Mouse (Mus musculus): Measurements from ENCODE around the gene Ptpn14. TPM values are rescaled to one million over a fixed set of nuclear protein-coding genes. Genes with fewer than 3 reads are reported as not detected.

The Ptpn14 gene
- polyA plus RNA-seq, 1 experiment from 2014 or later, result 16.1 TPM

DNA sequence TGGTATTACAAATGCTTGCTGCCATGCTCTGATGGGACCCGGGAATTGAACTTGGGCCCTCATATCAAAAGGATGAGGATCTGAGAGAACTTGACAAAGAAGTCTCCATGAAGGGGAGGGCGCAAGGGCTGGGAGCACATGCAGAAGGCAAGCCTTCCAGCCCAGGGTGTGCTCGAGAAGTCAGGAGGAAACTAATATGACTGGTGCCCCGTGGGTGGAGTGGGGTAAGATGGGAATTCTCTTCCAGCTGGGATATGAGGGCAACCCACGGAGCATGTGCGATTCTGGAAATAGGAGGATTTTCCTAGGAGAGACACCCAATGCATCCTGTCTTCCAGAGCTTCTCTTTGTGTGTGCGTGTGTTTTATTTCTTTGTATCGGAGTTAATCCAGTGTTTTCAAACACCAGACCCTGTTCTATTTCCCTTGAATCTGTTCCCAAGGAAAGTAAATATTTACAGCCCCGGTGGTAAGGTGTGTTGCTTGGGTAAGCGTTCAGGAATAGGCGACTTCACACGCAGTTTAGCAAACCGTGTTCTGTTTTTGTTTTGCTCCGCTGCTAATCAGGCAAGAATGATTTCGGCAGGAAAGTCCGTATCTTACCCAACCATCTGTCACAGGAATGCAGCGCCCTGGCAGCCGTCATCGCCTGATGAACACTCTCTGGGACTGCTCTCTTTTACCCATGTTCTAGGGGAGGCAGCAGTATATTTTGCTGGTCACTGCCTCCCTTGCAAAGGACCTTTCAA lies 28.4 kb downstream of the Ptpn14 start:
- no peaks in the 10 kb centered on the region for H3K9me3 ChIP-seq (ENCODE audit: low read length)
- peak overlapping the region; percentile 39 for H3K4me2 ChIP-seq (replicated peaks; ENCODE audit: low read depth, low read length)
- WGBS, result 15% methylated on average over 19 of the region's 19 CpGs
- H3K4me3 ChIP-seq (ENCODE audit: low read length), result 0 out of 2 replicates have a peak overlapping the region, but pooled peaks have one; percentile 3
- no peaks in the 10 kb centered on the region for H3K27me3 ChIP-seq (ENCODE audit: insufficient read depth, low read length)
- peaks cover 8% of the 10 kb centered on the region; the same call in 1 of the 2 replicates for H3K36me3 ChIP-seq (ENCODE audit: insufficient read depth, low read length)
- H3K27ac ChIP-seq (ENCODE audit: low read length), result peak overlapping the region; percentile 64
- peak overlapping the region; percentile 54 for H3K9ac ChIP-seq (replicated peaks; ENCODE audit: low read length)
- peaks cover 49% of the 10 kb centered on the region for H3K4me1 ChIP-seq (ENCODE audit: insufficient read depth, low read length)
- ATAC-seq (ENCODE audit: low FRiP score, low TSS enrichment), result peak; percentile 35; the same call in 1 of the 2 replicates

DNA sequence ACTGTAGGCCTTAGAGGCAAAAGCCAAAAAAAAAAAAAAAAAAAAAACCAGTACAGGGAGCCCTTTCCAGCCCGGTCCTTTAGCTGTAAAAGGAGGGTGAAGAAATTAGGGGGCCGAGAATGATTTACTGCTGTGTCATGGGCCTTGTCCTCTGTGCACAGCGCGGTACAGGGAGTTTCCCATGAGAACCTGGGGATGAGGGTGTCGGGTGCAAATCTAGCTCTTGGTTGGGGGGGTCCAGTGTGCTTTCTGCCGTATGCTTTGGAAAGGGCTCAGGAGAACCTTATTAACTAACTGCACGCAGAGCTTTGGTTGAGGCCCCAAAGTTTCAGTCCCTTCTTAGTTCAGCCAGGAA lies 29.0 kb downstream of the Ptpn14 start:
- H3K9ac ChIP-seq (replicated peaks; ENCODE audit: low read length), result peak overlapping the region; percentile 35; the same call in 1 of the 2 replicates
- H3K4me3 ChIP-seq (ENCODE audit: low read length), result peak overlapping the region; percentile 3; the same call in 1 of the 2 replicates
- peak overlapping the region; percentile 64 for H3K27ac ChIP-seq (ENCODE audit: low read length)
- WGBS, result 9% methylated on average over 7 of the region's 7 CpGs
- H3K36me3 ChIP-seq (ENCODE audit: insufficient read depth, low read length), result peaks cover 8% of the 10 kb centered on the region; the same call in 1 of the 2 replicates
- no peak; the same call in 1 of the 2 replicates for ATAC-seq (ENCODE audit: low FRiP score, low TSS enrichment)
- peaks cover 55% of the 10 kb centered on the region for H3K4me1 ChIP-seq (ENCODE audit: insufficient read depth, low read length)
- no peaks in the 10 kb centered on the region for H3K27me3 ChIP-seq (ENCODE audit: insufficient read depth, low read length)
- peak overlapping the region; percentile 39 for H3K4me2 ChIP-seq (replicated peaks; ENCODE audit: low read depth, low read length)
- H3K9me3 ChIP-seq (ENCODE audit: low read length), result no peaks in the 10 kb centered on the region

DNA sequence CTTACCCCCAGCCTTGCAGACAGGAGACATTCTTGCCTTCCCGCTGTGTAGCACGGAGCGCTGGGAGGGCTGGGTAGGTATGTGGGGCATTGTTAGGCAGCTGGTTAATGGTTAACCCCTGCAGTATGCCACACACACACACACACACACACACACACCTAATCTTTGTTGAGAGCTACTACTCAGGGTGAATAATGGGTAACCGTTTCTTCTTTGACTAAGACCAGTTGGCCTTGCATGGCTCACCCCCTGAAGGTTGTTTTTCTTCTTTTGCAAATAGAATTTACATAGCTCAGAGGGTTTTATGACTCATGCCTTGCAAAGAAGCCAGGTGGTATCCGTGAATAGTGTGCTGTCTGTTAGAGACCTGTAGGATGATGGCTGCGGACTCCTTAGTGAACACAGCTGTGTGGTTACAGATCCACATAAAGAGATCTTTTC lies 33.5 kb downstream of the Ptpn14 start:
- H3K4me2 ChIP-seq (replicated peaks; ENCODE audit: low read depth, low read length), result no peak overlapping the region

DNA sequence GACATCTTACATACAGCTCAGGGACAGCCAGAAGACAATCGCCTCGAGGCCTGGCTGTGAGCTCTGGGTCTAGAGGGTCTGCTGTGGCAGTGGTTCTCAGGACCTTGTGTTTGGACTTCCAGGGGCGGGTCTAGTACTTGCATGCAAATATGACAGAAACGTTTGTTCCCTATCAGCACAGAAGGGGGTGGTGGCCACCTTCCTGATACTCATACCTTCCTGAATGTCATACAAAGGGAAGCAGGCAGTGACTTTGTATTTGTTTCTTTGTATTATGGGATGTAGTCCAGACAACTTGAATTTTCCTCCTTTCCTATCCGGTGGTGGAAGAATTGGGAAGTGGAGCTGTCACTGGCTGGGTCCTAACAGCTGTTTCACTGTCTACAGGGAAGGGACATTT lies 36.2 kb downstream of the Ptpn14 start:
- H3K9ac ChIP-seq (replicated peaks; ENCODE audit: low read length), result no peak overlapping the region
- no peaks in the 10 kb centered on the region for H3K9me3 ChIP-seq (ENCODE audit: low read length)
- no peak overlapping the region for H3K4me3 ChIP-seq (ENCODE audit: low read length)
- no peak overlapping the region for H3K4me2 ChIP-seq (replicated peaks; ENCODE audit: low read depth, low read length)
- no peaks in the 10 kb centered on the region for H3K36me3 ChIP-seq (ENCODE audit: insufficient read depth, low read length)
- peaks cover 66% of the 10 kb centered on the region for H3K4me1 ChIP-seq (ENCODE audit: insufficient read depth, low read length)
- no peaks in the 10 kb centered on the region for H3K27me3 ChIP-seq (ENCODE audit: insufficient read depth, low read length)
- 63% methylated on average over 5 of the region's 5 CpGs for WGBS
- no peak overlapping the region for H3K27ac ChIP-seq (ENCODE audit: low read length)
- ATAC-seq (ENCODE audit: low FRiP score, low TSS enrichment), result no peak

More for the DNA sequence above, 33.5 kb downstream of the Ptpn14 start:
- ATAC-seq (ENCODE audit: low FRiP score, low TSS enrichment), result peak; percentile 92
- no peaks in the 10 kb centered on the region for H3K27me3 ChIP-seq (ENCODE audit: insufficient read depth, low read length)
- no peak overlapping the region for H3K4me3 ChIP-seq (ENCODE audit: low read length)
- H3K9me3 ChIP-seq (ENCODE audit: low read length), result no peaks in the 10 kb centered on the region
- WGBS, result 21% methylated on average over 6 of the region's 6 CpGs
- peaks cover 6% of the 10 kb centered on the region; the same call in 1 of the 2 replicates for H3K36me3 ChIP-seq (ENCODE audit: insufficient read depth, low read length)
- H3K4me1 ChIP-seq (ENCODE audit: insufficient read depth, low read length), result peaks cover 59% of the 10 kb centered on the region
- H3K9ac ChIP-seq (replicated peaks; ENCODE audit: low read length), result no peak overlapping the region
- H3K27ac ChIP-seq (ENCODE audit: low read length), result peak overlapping the region; percentile 87

DNA sequence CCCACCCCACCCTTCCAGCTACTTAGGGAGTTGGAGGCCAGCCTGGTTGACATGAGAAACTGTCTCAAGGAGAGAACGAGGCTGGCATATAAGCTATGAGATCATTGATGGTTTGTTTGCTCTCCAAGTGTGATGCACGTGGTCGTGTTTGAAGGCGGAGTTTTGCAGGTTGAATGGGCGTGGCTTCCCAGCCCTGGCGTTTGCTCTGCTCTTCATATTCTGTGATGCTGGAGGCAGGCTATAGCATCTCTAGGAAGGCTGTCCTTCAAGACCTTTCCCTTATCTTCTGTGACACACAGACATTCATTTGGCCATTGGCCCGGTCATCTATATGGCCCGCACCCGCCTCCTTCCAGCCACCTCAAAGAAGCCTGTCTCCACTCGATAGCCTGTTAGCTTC lies 39.1 kb downstream of the Ptpn14 start:
- Histone ChIP-seq H3K9me3 (ENCODE audit: low read length) (no peaks in the 10 kb centered on the region), H3K27me3 (ENCODE audit: insufficient read depth, low read length) (no peaks in the 10 kb centered on the region), H3K4me3 (ENCODE audit: low read length) (no peak overlapping the region), H3K9ac (replicated peaks; ENCODE audit: low read length) (no peak overlapping the region), H3K4me1 (ENCODE audit: insufficient read depth, low read length) (peaks cover 62% of the 10 kb centered on the region), H3K27ac (ENCODE audit: low read length) (no peak overlapping the region), H3K36me3 (ENCODE audit: insufficient read depth, low read length) (no peaks in the 10 kb centered on the region), H3K4me2 (replicated peaks; ENCODE audit: low read depth, low read length) (no peak overlapping the region)
- whole genome bisulfite sequencing, result 51% methylated on average over 10 of the region's 10 CpGs
- ATAC-seq (ENCODE audit: low FRiP score, low TSS enrichment), result no peak

DNA sequence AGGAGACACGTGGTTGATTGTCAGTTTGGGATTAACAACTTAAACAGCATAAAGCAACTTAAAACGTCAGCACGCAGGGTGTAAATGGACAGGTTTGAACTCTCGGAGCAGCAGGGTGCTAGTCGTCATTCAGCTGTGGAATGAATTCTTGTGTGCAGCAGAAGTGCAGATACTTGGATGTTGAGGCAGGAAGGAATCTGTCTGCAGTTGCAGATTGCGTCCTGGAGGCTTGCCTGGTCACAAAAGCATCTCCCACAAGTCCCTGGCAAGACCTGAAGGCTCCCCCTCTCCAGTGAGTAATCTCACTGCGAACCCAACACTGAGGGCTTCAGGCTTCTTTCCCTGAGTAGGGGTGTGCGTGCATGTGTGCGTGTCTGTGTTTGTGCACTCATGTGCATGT lies 39.8 kb downstream of the Ptpn14 start:
- Histone ChIP-seq H3K36me3 (ENCODE audit: insufficient read depth, low read length) (no peaks in the 10 kb centered on the region), H3K4me2 (replicated peaks; ENCODE audit: low read depth, low read length) (no peak overlapping the region), H3K4me1 (ENCODE audit: insufficient read depth, low read length) (peaks cover 56% of the 10 kb centered on the region), H3K9ac (replicated peaks; ENCODE audit: low read length) (no peak overlapping the region), H3K27me3 (ENCODE audit: insufficient read depth, low read length) (no peaks in the 10 kb centered on the region), H3K9me3 (ENCODE audit: low read length) (no peaks in the 10 kb centered on the region), H3K4me3 (ENCODE audit: low read length) (no peak overlapping the region), H3K27ac (ENCODE audit: low read length) (no peak overlapping the region)
- ATAC-seq (ENCODE audit: low FRiP score, low TSS enrichment), result no peak
- 55% methylated on average over 9 of the region's 9 CpGs for WGBS

DNA sequence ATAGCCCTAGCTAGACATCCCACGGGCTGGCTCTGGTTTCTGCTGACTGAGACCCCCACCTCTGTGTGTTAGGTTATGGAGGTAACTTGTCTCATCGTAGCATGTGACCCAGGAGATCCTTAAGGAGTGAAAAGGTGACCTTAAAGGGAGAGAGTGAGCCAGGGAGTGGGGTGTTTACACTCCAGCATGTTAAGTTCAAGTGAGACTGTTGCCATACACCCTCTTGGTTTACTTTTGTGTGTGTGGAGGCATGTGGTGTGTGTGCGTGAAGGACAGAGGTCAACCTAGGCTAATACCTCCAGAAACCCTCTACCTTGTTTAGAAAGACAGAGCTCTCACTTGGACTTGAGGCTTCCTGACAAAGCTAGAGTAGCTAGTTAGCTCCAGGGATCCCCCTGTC lies 42.4 kb downstream of the Ptpn14 start:
- no peaks in the 10 kb centered on the region for H3K9me3 ChIP-seq (ENCODE audit: low read length)
- H3K9ac ChIP-seq (replicated peaks; ENCODE audit: low read length), result no peak overlapping the region
- no peak overlapping the region for H3K4me2 ChIP-seq (replicated peaks; ENCODE audit: low read depth, low read length)
- H3K27ac ChIP-seq (ENCODE audit: low read length), result peak overlapping the region; percentile 40; the same call in 1 of the 2 replicates
- H3K4me3 ChIP-seq (ENCODE audit: low read length), result no peak overlapping the region
- ATAC-seq (ENCODE audit: low FRiP score, low TSS enrichment), result no peak
- no peaks in the 10 kb centered on the region for H3K36me3 ChIP-seq (ENCODE audit: insufficient read depth, low read length)
- H3K4me1 ChIP-seq (ENCODE audit: insufficient read depth, low read length), result peaks cover 57% of the 10 kb centered on the region
- WGBS, result 74% methylated on average over 3 of the region's 3 CpGs
- no peaks in the 10 kb centered on the region for H3K27me3 ChIP-seq (ENCODE audit: insufficient read depth, low read length)

DNA sequence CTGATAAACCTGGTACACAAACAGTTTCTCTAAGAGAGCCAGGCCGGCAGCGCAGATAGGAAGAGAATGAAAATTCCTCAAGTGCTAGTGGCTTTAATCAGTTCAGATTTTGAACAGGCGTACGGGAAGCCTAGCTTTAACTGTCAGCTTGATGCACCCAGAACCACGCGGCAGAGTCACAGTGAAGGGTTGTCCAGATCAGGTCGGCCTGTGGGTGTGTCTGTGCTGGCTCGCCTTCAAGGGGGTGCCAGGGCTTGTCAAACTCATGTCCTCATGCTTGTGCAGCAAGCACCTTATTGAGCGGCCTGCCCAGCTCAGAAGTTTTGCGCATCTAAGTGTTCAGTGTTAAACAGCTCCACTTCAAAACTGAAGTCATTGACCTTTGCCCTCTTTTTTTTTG lies 44.6 kb downstream of the Ptpn14 start:
- 86% methylated on average over 10 of the region's 10 CpGs for WGBS
- no peaks in the 10 kb centered on the region for H3K36me3 ChIP-seq (ENCODE audit: insufficient read depth, low read length)
- H3K9me3 ChIP-seq (ENCODE audit: low read length), result no peaks in the 10 kb centered on the region
- no peaks in the 10 kb centered on the region for H3K27me3 ChIP-seq (ENCODE audit: insufficient read depth, low read length)
- no peak overlapping the region for H3K27ac ChIP-seq (ENCODE audit: low read length)
- no peak for ATAC-seq (ENCODE audit: low FRiP score, low TSS enrichment)
- H3K4me3 ChIP-seq (ENCODE audit: low read length), result no peak overlapping the region
- no peak overlapping the region for H3K9ac ChIP-seq (replicated peaks; ENCODE audit: low read length)
- H3K4me2 ChIP-seq (replicated peaks; ENCODE audit: low read depth, low read length), result no peak overlapping the region
- peaks cover 59% of the 10 kb centered on the region for H3K4me1 ChIP-seq (ENCODE audit: insufficient read depth, low read length)

DNA sequence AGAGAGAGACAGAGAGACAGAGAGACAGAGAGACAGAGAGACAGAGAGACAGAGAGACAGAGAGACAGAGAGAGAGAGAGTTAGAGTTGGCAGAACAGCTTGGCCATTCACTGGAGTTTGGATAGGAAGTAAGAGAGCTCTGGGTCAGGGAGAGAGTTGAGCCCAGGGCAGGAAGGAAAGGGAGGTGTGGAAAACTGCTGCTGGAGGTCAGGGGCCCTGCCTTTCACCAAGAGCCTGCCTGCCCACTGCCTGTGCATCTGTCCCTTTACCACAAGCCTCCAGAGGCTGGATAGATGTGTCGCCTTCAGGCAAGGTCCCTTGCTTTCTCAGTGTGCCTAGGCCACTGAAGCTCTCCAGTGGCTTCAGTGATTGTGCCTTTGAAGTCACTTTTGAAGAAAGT lies 46.7 kb downstream of the Ptpn14 start:
- H3K9ac ChIP-seq (replicated peaks; ENCODE audit: low read length), result no peak overlapping the region
- H3K27me3 ChIP-seq (ENCODE audit: insufficient read depth, low read length), result no peaks in the 10 kb centered on the region
- H3K36me3 ChIP-seq (ENCODE audit: insufficient read depth, low read length), result no peaks in the 10 kb centered on the region
- peaks cover 64% of the 10 kb centered on the region for H3K4me1 ChIP-seq (ENCODE audit: insufficient read depth, low read length)
- H3K27ac ChIP-seq (ENCODE audit: low read length), result 0 out of 2 replicates have a peak overlapping the region, but pooled peaks have one; percentile 7
- no peaks in the 10 kb centered on the region for H3K9me3 ChIP-seq (ENCODE audit: low read length)
- H3K4me3 ChIP-seq (ENCODE audit: low read length), result no peak overlapping the region
- ATAC-seq (ENCODE audit: low FRiP score, low TSS enrichment), result no peak
- H3K4me2 ChIP-seq (replicated peaks; ENCODE audit: low read depth, low read length), result no peak overlapping the region
- WGBS, result 41% methylated on average over 1 of the region's 1 CpGs

DNA sequence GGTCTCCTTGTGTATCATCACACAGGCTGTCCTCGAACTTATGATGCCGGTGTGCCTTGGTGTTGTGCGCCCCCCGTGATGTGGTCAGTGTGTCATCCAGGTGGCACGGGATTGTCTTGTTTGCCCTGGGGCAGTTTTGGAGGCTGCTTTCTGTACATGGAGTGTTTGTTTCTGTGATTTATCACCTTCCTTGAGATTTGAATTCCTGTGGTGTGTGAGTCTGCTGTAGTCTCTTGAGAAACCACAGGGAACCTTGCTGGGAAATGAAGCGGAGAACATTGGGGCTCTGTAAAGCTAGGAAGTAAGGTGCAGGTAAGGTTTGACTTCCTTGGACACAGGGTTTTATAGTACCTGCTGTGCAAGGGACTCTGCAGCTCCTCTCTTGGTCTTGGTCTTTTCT lies 49.1 kb downstream of the Ptpn14 start:
- WGBS, result 63% methylated on average over 6 of the region's 6 CpGs

More for the DNA sequence above, 49.1 kb downstream of the Ptpn14 start:
- peak overlapping the region; percentile 41 for H3K27ac ChIP-seq (ENCODE audit: low read length)
- no peak overlapping the region for H3K4me2 ChIP-seq (replicated peaks; ENCODE audit: low read depth, low read length)
- peaks cover 77% of the 10 kb centered on the region for H3K4me1 ChIP-seq (ENCODE audit: insufficient read depth, low read length)
- H3K4me3 ChIP-seq (ENCODE audit: low read length), result no peak overlapping the region
- H3K27me3 ChIP-seq (ENCODE audit: insufficient read depth, low read length), result no peaks in the 10 kb centered on the region
- no peaks in the 10 kb centered on the region for H3K9me3 ChIP-seq (ENCODE audit: low read length)
- H3K36me3 ChIP-seq (ENCODE audit: insufficient read depth, low read length), result no peaks in the 10 kb centered on the region
- no peak overlapping the region for H3K9ac ChIP-seq (replicated peaks; ENCODE audit: low read length)
- no peak for ATAC-seq (ENCODE audit: low FRiP score, low TSS enrichment)

Measured in kidney, embryonic 16.5 days (tissue).